Mouse (Mus musculus) urinary bladder, postnatal 4 days (tissue): ENCODE data around the gene Akap3.

Experiments
- DNase-seq, 2 experiments: peaks; one replicate each; pipeline ENCODE4 v3.0.0; 2021 to 2022; ENCODE audit warnings: low spot score in 2 of 2

Akap3 gene

GRCm38 (mm10) chr6:126852881-126853280 is at the start of gene Akap3:
Gene Akap3 (plus strand): TSS chr6:126853098.
- no peak for DNase-seq

GRCm38 (mm10) chr6:126806783-126807182 is 46.1 kb upstream of the Akap3 start:
- no peak for DNase-seq

GRCm38 (mm10) chr6:126808134-126808533 is 44.8 kb upstream of the Akap3 start:
- no peak for DNase-seq

GRCm38 (mm10) chr6:126808561-126808960 is 44.3 kb upstream of the Akap3 start:
- DNase-seq, result no peak

GRCm38 (mm10) chr6:126811481-126811880 is 41.4 kb upstream of the Akap3 start:
- no peak for DNase-seq

GRCm38 (mm10) chr6:126815206-126815750 is 37.6 kb upstream of the Akap3 start:
- DNase-seq, result no peak

GRCm38 (mm10) chr6:126816338-126816737 is 36.6 kb upstream of the Akap3 start:
- DNase-seq, result no peak

GRCm38 (mm10) chr6:126823087-126823486 is 29.8 kb upstream of the Akap3 start:
- DNase-seq, result no peak

GRCm38 (mm10) chr6:126836628-126837027 is 16.3 kb upstream of the Akap3 start:
- no peak for DNase-seq

- DNase-seq, result peak; percentile 89 to 94
These were observed 3.9 kb upstream of the Akap3 start, which contains the start of gene Ndufa9 for GRCm38 (mm10) chr6:126848712-126849704. Gene Ndufa9 (minus strand): TSS chr6:126849136.

- no peak for DNase-seq
These were observed 24.2 kb downstream of the Akap3 start for GRCm38 (mm10) chr6:126877118-126877517.

- no peak for DNase-seq
These were observed 54.5 kb downstream of the Akap3 start for GRCm38 (mm10) chr6:126907378-126907777.

GRCm38 (mm10) chr6:126907876-126908275 is 55.0 kb downstream of the Akap3 start:
- DNase-seq, result no peak

GRCm38 (mm10) chr6:126910727-126911126 is 57.8 kb downstream of the Akap3 start:
- no peak for DNase-seq

- DNase-seq, result no peak
These were observed 62.0 kb downstream of the Akap3 start for GRCm38 (mm10) chr6:126914928-126915327.

GRCm38 (mm10) chr6:126921111-126921881 is 68.4 kb downstream of the Akap3 start, which contains the start of gene Dyrk4:
Gene Dyrk4 (minus strand): TSS chr6:126921839.
- peak in 1 of 2 experiments; percentile 26 for DNase-seq
